Mouse (Mus musculus) kidney, embryonic 14.5 days (tissue): ENCODE data around the gene Nkap. TPM values are rescaled to one million over a fixed set of nuclear protein-coding genes. Genes with fewer than 3 reads are reported as not detected.
"Not testable (repeated sequence)": the region's sequence is repeated elsewhere in the genome, so short reads cannot be mapped to it uniquely, and the experiment has no call there.

Experiments
- ATAC-seq: fragments of 200-750 bp; cut with Nextera tagmentation; 2 replicates; pipeline ENCODE4 v1.8.0; 2017; ENCODE audit warnings: moderate number of reproducible peaks, mild to moderate bottlenecking, moderate TSS enrichment, moderate library complexity; ENCODE audit not compliant: low FRiP score, low TSS enrichment
- H3K27ac ChIP-seq: fragments of 300-500 bp; sonication (generic); 2 replicates; pipeline ENCODE4 v1.5.1; 2014; ENCODE audit warnings: low read depth, mild to moderate bottlenecking, low read length, moderate library complexity, mixed read lengths
- H3K27me3 ChIP-seq: fragments of 300-500 bp; sonication (generic); 2 replicates; pipeline ENCODE4 v1.6.1; 2014; ENCODE audit warnings: mild to moderate bottlenecking, low read length; ENCODE audit not compliant: control insufficient read depth, insufficient read depth
- H3K36me3 ChIP-seq: fragments of 300-500 bp; sonication (generic); 2 replicates; pipeline ENCODE4 v1.6.1; 2014; ENCODE audit warnings: low read length, mixed read lengths; ENCODE audit not compliant: control insufficient read depth, insufficient read depth
- H3K4me1 ChIP-seq: fragments of 300-500 bp; sonication (generic); 2 replicates; pipeline ENCODE4 v1.6.1; 2014; ENCODE audit warnings: low read length, mixed read lengths; ENCODE audit not compliant: control insufficient read depth, insufficient read depth
- H3K4me2 ChIP-seq: fragments of 300-500 bp; sonication (generic); replicated peaks from 2 replicates; pipeline ENCODE4 v1.6.1; 2014; ENCODE audit warnings: low read depth, mild to moderate bottlenecking, low read length
- H3K4me3 ChIP-seq: fragments of 300-500 bp; sonication (generic); 2 replicates; pipeline ENCODE4 v1.5.1; 2014; ENCODE audit warnings: mild to moderate bottlenecking, low read length
- H3K9ac ChIP-seq: fragments of 300-500 bp; sonication (generic); 2 replicates; pipeline ENCODE4 v1.6.1; 2014; ENCODE audit warnings: low read depth, mild to moderate bottlenecking, low read length, moderate library complexity
- H3K9me3 ChIP-seq: fragments of 300-500 bp; sonication (generic); 2 replicates; pipeline ENCODE4 v1.6.1; 2016; ENCODE audit warnings: low read length; ENCODE audit not compliant: control insufficient read depth
- WGBS: fragments of 180-500 bp; shearing (Covaris S2); extraction: QIAGEN DNeasy Blood & Tissue Kit; methylation state at CpG from one replicate; pipeline ENCODE4 v1.1.7; 2014; 5-methylcytosine and 5-hydroxymethylcytosine counted together
- polyA plus RNA-seq: library from polyadenylated mRNA; unstranded; fragments of >200 nt; fragmentation: Nextera tagmentation; extraction: Ambion mirVana; gene quantifications from 2 replicates; pipeline ENCODE4 v1.2.1, GENCODE M21; 2014

Nkap gene
- polyA plus RNA-seq, 1 experiment from 2014 or later = 21.1 TPM

DNA sequence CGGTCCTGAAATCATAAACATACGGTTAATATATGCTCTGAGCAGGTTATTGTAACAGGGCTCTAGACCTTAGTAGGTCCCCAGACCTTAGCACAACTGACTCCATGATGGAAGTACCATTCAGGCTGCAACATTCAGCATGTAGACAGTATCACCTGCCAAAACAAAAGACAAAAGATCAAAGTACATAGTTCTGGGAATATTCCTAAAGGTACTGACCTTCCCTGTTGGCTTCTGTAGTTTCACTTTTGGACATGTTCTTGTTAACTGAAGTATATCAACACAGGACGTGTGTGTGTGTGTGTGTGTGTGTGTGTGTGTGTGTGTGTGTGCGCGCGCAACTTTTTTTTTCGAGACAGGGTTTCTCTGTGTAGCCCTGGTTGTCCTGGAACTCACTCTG is 1.1 kb upstream of the Nkap start:
- H3K36me3 ChIP-seq = no peaks in the 10 kb centered on the region
- H3K27me3 ChIP-seq = no peaks in the 10 kb centered on the region
- no peak overlapping the region for H3K9ac ChIP-seq
- H3K9me3 ChIP-seq = no peaks in the 10 kb centered on the region
- ATAC-seq = no peak
- H3K4me1 ChIP-seq = peaks cover 6% of the 10 kb centered on the region; the same call in 1 of the 2 replicates
- no peak overlapping the region for H3K4me3 ChIP-seq
- H3K4me2 ChIP-seq = no peak overlapping the region
- no peak overlapping the region for H3K27ac ChIP-seq
- WGBS = 92% methylated on average over 7 of the region's 7 CpGs

DNA sequence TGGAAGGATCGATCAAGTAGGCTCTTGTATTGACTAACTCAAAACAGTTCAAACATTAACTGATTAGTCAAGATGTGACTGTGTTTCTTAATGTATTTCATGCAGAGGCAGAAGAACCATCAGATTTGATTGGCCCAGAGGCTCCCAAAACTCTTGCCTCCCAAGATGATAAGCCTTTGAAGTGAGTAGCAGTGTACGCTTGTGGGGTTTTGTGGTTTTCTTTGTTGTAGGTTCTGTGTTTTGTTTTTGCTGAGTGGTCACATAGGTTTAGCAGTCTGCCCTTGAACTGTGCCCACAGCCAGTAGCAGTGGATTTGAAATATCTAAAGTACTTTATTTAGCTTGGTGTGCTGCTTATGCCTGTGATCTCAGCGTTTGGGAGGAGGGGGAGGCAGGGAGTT is 15.1 kb downstream of the Nkap start:
- Histone ChIP-seq H3K4me3 (no peak overlapping the region), H3K27me3 (no peaks in the 10 kb centered on the region), H3K36me3 (peaks cover 4% of the 10 kb centered on the region; the same call in 1 of the 2 replicates), H3K9ac (no peak overlapping the region), H3K4me2 (no peak overlapping the region), H3K27ac (no peak overlapping the region), H3K9me3 (no peaks in the 10 kb centered on the region), H3K4me1 (no peaks in the 10 kb centered on the region)
- WGBS = 83% methylated on average over 3 of the region's 3 CpGs
- ATAC-seq = no peak

GRCm38 (mm10) chrX:37144498-37144897 is 17.9 kb downstream of the Nkap start:
- not testable (repeated sequence) for H3K27me3 ChIP-seq, H3K27ac ChIP-seq, ATAC-seq, H3K9ac ChIP-seq, H3K9me3 ChIP-seq, H3K4me3 ChIP-seq, H3K4me2 ChIP-seq, H3K36me3 ChIP-seq, H3K4me1 ChIP-seq
- 50% methylated on average over 1 of the region's 4 CpGs for WGBS

DNA sequence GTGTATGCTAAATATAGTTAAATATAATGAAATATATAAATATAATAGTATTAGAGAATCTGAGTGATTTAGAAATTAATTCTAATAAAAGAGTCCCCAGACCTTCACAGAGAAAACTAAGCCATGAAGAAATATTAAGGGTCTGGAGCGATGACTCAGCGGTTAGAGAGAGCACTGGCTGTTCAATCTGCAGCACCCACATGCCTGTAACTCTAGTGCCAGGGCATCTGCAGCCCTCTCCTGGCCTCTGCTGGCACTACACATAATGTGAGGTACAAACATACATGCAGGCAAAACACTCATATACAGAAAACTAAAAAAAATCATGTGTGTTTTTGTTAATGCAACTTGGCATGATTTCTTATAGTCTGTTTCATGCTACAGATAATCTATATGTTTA is 18.4 kb downstream of the Nkap start:
- Histone ChIP-seq H3K36me3 (peaks cover 4% of the 10 kb centered on the region; the same call in 1 of the 2 replicates), H3K9ac (no peak overlapping the region), H3K27ac (no peak overlapping the region), H3K4me3 (no peak overlapping the region), H3K27me3 (no peaks in the 10 kb centered on the region), H3K4me1 (no peaks in the 10 kb centered on the region), H3K9me3 (no peaks in the 10 kb centered on the region), H3K4me2 (no peak overlapping the region)
- no peak for ATAC-seq
- WGBS = 98% methylated on average over 2 of the region's 2 CpGs

- no peaks in the 10 kb centered on the region; the same call in 1 of the 2 replicates for H3K36me3 ChIP-seq
- no peak for ATAC-seq
- WGBS = 65% methylated on average over 4 of the region's 4 CpGs
- H3K27me3 ChIP-seq = no peaks in the 10 kb centered on the region
- no peak overlapping the region for H3K4me2 ChIP-seq
- H3K9ac ChIP-seq = no peak overlapping the region
- H3K9me3 ChIP-seq = no peaks in the 10 kb centered on the region
- no peaks in the 10 kb centered on the region for H3K4me1 ChIP-seq
- no peak overlapping the region for H3K4me3 ChIP-seq
- H3K27ac ChIP-seq = no peak overlapping the region
Observed at GRCm38 (mm10) chrX:37157839-37158238, 31.2 kb downstream of the Nkap start.

GRCm38 (mm10) chrX:37161169-37161568 is 34.6 kb downstream of the Nkap start:
- Histone ChIP-seq H3K9ac (no peak overlapping the region), H3K27me3 (no peaks in the 10 kb centered on the region), H3K27ac (no peak overlapping the region), H3K4me3 (no peak overlapping the region), H3K36me3 (no peaks in the 10 kb centered on the region), H3K4me1 (no peaks in the 10 kb centered on the region), H3K4me2 (no peak overlapping the region), H3K9me3 (no peaks in the 10 kb centered on the region)
- ATAC-seq = no peak
- WGBS = 80% methylated on average over 10 of the region's 10 CpGs

- 76% methylated on average over 18 of the region's 18 CpGs for WGBS
- H3K9me3 ChIP-seq = no peaks in the 10 kb centered on the region
- H3K27ac ChIP-seq = no peak overlapping the region
- ATAC-seq = no peak
- no peak overlapping the region for H3K4me2 ChIP-seq
- H3K4me3 ChIP-seq = no peak overlapping the region
- no peak overlapping the region for H3K9ac ChIP-seq
- H3K36me3 ChIP-seq = no peaks in the 10 kb centered on the region
- no peaks in the 10 kb centered on the region for H3K27me3 ChIP-seq
- no peaks in the 10 kb centered on the region for H3K4me1 ChIP-seq
Observed at GRCm38 (mm10) chrX:37163115-37163514, 36.5 kb downstream of the Nkap start.

DNA sequence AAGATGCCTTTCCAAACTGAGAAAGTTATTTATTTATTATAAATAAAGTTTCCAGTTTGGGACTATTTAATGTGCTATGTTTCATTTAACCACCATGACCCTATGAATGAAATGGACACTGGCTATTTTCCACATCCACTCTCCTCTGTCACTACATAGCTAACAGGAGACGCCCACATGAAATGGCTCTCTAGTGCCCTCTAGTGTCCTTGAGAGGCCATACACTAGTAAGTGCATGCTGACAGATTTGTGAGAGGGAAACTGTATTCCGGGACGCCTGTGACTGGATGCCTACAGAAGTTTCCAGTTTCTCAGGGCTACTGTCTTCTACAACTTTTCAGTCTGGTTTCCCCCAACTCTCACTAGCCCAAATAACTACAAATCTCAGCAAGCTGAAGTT is 40.5 kb downstream of the Nkap start:
- no peaks in the 10 kb centered on the region for H3K4me1 ChIP-seq
- no peaks in the 10 kb centered on the region for H3K27me3 ChIP-seq
- H3K27ac ChIP-seq = no peak overlapping the region
- no peak overlapping the region for H3K9ac ChIP-seq
- H3K9me3 ChIP-seq = no peaks in the 10 kb centered on the region
- no peaks in the 10 kb centered on the region for H3K36me3 ChIP-seq
- WGBS = 38% methylated on average over 3 of the region's 3 CpGs
- H3K4me3 ChIP-seq = no peak overlapping the region
- no peak overlapping the region for H3K4me2 ChIP-seq
- ATAC-seq = no peak

GRCm38 (mm10) chrX:37168742-37169141 is 42.1 kb downstream of the Nkap start, which contains the start of gene Akap14:
TSS of gene Akap14 (minus strand) at chrX:37168842.
- 57% methylated on average over 5 of the region's 5 CpGs for WGBS
- H3K9me3 ChIP-seq = no peaks in the 10 kb centered on the region
- ATAC-seq = no peak
- no peaks in the 10 kb centered on the region for H3K36me3 ChIP-seq
- no peak within 1 kb of the TSS for H3K4me3 ChIP-seq
- no peak within 1 kb of the TSS for H3K9ac ChIP-seq
- H3K4me2 ChIP-seq = no peak within 1 kb of the TSS
- no peaks in the 10 kb centered on the region for H3K4me1 ChIP-seq
- no peak within 1 kb of the TSS for H3K27ac ChIP-seq
- no peaks in the 10 kb centered on the region for H3K27me3 ChIP-seq
